Mouse (Mus musculus) midbrain, embryonic 11.5 days (tissue): Measurements from ENCODE around the gene Ctsc. TPM values are rescaled to one million over a fixed set of nuclear protein-coding genes. Genes with fewer than 3 reads are reported as not detected.
A peak's percentile ranks its signal among the peaks of the same experiment; 100 is the strongest.
"Not testable (repeated sequence)": the region's sequence is repeated elsewhere in the genome, so short reads cannot be mapped to it uniquely, and the experiment has no call there.

Experiments used
- ATAC-seq: fragments of 200-750 bp; cut with Nextera tagmentation; 2 replicates; pipeline ENCODE4 v1.8.0; 2017; ENCODE audit warnings: moderate TSS enrichment, moderate library complexity; ENCODE audit not compliant: low FRiP score
- DNase-seq: peaks from one replicate; pipeline ENCODE4 v3.0.0; 2015; ENCODE audit warnings: low spot score; ENCODE audit errors: missing footprints
- H3K27ac ChIP-seq: fragments of 300-500 bp; sonication (generic); 2 replicates; pipeline ENCODE4 v1.5.1; 2014; ENCODE audit warnings: low read depth, low read length
- H3K27me3 ChIP-seq: fragments of 300-500 bp; sonication (generic); 2 replicates; pipeline ENCODE4 v1.6.1; 2014; ENCODE audit warnings: mild to moderate bottlenecking, low read length, moderate library complexity, mixed read lengths; ENCODE audit not compliant: control insufficient read depth, insufficient read depth
- H3K36me3 ChIP-seq: fragments of 300-500 bp; sonication (generic); 2 replicates; pipeline ENCODE4 v1.6.1; 2014; ENCODE audit warnings: mild to moderate bottlenecking, low read length, moderate library complexity, mixed read lengths; ENCODE audit not compliant: control insufficient read depth, insufficient read depth
- H3K4me1 ChIP-seq: fragments of 300-500 bp; sonication (generic); 2 replicates; pipeline ENCODE4 v1.6.1; 2014; ENCODE audit warnings: low read length; ENCODE audit not compliant: control insufficient read depth, insufficient read depth
- H3K4me2 ChIP-seq: fragments of 300-500 bp; sonication (generic); 2 replicates; pipeline ENCODE4 v1.6.1; 2014; ENCODE audit warnings: mild to moderate bottlenecking, moderate library complexity
- H3K4me3 ChIP-seq: fragments of 300-500 bp; sonication (generic); 2 replicates; pipeline ENCODE4 v1.5.1; 2014; ENCODE audit warnings: low read depth, low read length
- H3K9ac ChIP-seq: fragments of 300-500 bp; sonication (generic); 2 replicates; pipeline ENCODE4 v1.6.1; 2014; ENCODE audit warnings: low read length
- H3K9me3 ChIP-seq: fragments of 300-500 bp; sonication (generic); 2 replicates; pipeline ENCODE4 v1.6.1; 2016; ENCODE audit warnings: low read length; ENCODE audit not compliant: control insufficient read depth
- WGBS: fragments of 180-500 bp; shearing (Covaris S2); extraction: QIAGEN DNeasy Blood & Tissue Kit; methylation state at CpG from one replicate; pipeline ENCODE4 v1.1.7; 2014; 5-methylcytosine and 5-hydroxymethylcytosine counted together
- polyA plus RNA-seq: library from polyadenylated mRNA; unstranded; fragments of >200 nt; fragmentation: Nextera tagmentation; extraction: Ambion mirVana; gene quantifications from 2 replicates; pipeline ENCODE4 v1.2.1, GENCODE M21; 2014

Ctsc gene
- 20.0 and 22.8 TPM in 2 replicates for polyA plus RNA-seq

GRCm38 (mm10) chr7:88277858-88278627, at the start of gene Ctsc:
Ctsc (plus strand) TSS chr7:88278085.
- peaks cover 10% of the 10 kb centered on the region; the same call in 1 of the 2 replicates for H3K4me1 ChIP-seq
- peak; percentile 95 for DNase-seq
- no peaks in the 10 kb centered on the region for H3K36me3 ChIP-seq
- H3K27ac ChIP-seq = no peak within 1 kb of the TSS
- H3K9ac ChIP-seq = peak within 1 kb of the TSS; percentile 57
- 3% methylated on average over 34 of the region's 34 CpGs for WGBS
- peak; percentile 91 for ATAC-seq
- H3K27me3 ChIP-seq = no peaks in the 10 kb centered on the region
- H3K4me3 ChIP-seq = peak within 1 kb of the TSS; percentile 40
- peak within 1 kb of the TSS; percentile 88 for H3K4me2 ChIP-seq
- no peaks in the 10 kb centered on the region for H3K9me3 ChIP-seq

DNA sequence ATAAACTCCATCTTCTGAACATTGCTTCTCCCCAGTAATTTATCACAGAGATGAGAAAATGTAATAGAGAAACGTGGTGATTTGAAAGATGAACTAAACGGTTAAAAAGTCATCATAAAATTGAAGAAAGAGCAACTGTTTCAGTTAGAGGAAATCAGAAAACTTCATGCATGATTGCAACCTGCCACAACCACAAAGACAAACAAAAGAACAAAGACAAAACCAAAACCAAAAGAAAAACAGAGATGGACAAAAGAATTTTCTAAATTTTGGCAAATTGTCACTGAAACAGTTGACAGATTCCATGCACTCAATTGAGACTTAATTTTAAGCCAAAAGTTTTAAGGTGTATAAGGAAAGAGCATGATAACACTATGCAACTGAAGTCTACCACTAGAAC, 48.8 kb upstream of the Ctsc start:
- WGBS = 76% methylated on average over 2 of the region's 2 CpGs
- H3K9me3 ChIP-seq = no peaks in the 10 kb centered on the region
- H3K27ac ChIP-seq = no peak overlapping the region
- H3K27me3 ChIP-seq = no peaks in the 10 kb centered on the region
- H3K36me3 ChIP-seq = no peaks in the 10 kb centered on the region
- H3K4me3 ChIP-seq = no peak overlapping the region
- no peak overlapping the region for H3K9ac ChIP-seq
- DNase-seq (no peak), ATAC-seq (no peak)
- H3K4me2 ChIP-seq = no peak overlapping the region
- H3K4me1 ChIP-seq = no peaks in the 10 kb centered on the region

- 89% methylated on average over 4 of the region's 4 CpGs for WGBS
- H3K9ac ChIP-seq = no peak overlapping the region
Measured at GRCm38 (mm10) chr7:88230121-88230520, 47.8 kb upstream of the Ctsc start.

GRCm38 (mm10) chr7:88230756-88231522, 46.9 kb upstream of the Ctsc start:
- Histone ChIP-seq H3K9me3 (no peaks in the 10 kb centered on the region), H3K4me3 (no peak overlapping the region), H3K27ac (no peak overlapping the region), H3K4me1 (no peaks in the 10 kb centered on the region), H3K27me3 (no peaks in the 10 kb centered on the region), H3K4me2 (no peak overlapping the region), H3K9ac (no peak overlapping the region), H3K36me3 (no peaks in the 10 kb centered on the region)
- 92% methylated on average over 7 of the region's 7 CpGs for whole genome bisulfite sequencing
- no peak for ATAC-seq
- DNase-seq = no peak

More at GRCm38 (mm10) chr7:88230121-88230520, 47.8 kb upstream of the Ctsc start:
- Histone ChIP-seq H3K4me2 (no peak overlapping the region), H3K9me3 (no peaks in the 10 kb centered on the region), H3K4me1 (no peaks in the 10 kb centered on the region), H3K36me3 (no peaks in the 10 kb centered on the region), H3K27ac (no peak overlapping the region), H3K4me3 (no peak overlapping the region), H3K27me3 (no peaks in the 10 kb centered on the region)
- no peak for ATAC-seq
- DNase-seq = no peak

- H3K4me1 ChIP-seq = no peaks in the 10 kb centered on the region
- WGBS = 82% methylated on average over 3 of the region's 3 CpGs
- DNase-seq = no peak
- no peak overlapping the region for H3K9ac ChIP-seq
- H3K9me3 ChIP-seq = no peaks in the 10 kb centered on the region
- no peaks in the 10 kb centered on the region for H3K36me3 ChIP-seq
- no peaks in the 10 kb centered on the region for H3K27me3 ChIP-seq
- H3K4me3 ChIP-seq = no peak overlapping the region
- no peak for ATAC-seq
- no peak overlapping the region for H3K4me2 ChIP-seq
- H3K27ac ChIP-seq = no peak overlapping the region
Measured at GRCm38 (mm10) chr7:88243059-88243458, 34.8 kb upstream of the Ctsc start.

GRCm38 (mm10) chr7:88244462-88244861, 33.4 kb upstream of the Ctsc start:
- H3K4me3 ChIP-seq = no peak overlapping the region
- H3K27me3 ChIP-seq = no peaks in the 10 kb centered on the region
- no peaks in the 10 kb centered on the region for H3K9me3 ChIP-seq
- no peak overlapping the region for H3K4me2 ChIP-seq
- no peak overlapping the region for H3K27ac ChIP-seq
- ATAC-seq (no peak), DNase-seq (no peak)
- H3K9ac ChIP-seq = no peak overlapping the region
- no peaks in the 10 kb centered on the region for H3K4me1 ChIP-seq
- no peaks in the 10 kb centered on the region for H3K36me3 ChIP-seq

DNA sequence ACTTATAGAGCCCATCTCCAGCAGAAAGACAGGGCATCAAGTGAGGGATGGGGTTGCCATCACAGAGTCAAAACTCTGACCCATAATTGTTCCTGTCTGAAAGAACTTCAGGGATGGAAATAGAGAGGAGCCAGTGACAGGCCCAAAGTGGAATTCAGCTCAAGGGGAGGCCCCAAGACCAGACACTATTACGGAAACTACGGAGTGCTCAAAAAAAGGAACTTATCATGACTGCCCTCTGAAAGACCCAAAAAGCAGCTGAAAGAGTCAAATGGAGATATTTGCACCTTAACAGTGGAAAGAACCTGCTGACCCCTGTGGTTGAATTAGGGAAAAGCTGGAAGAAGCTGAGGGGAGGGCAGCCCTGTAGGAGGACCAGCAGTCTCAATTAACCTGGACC, 27.5 kb upstream of the Ctsc start:
- not testable (repeated sequence) for H3K4me1 ChIP-seq, ATAC-seq, H3K36me3 ChIP-seq, H3K27ac ChIP-seq, DNase-seq, H3K27me3 ChIP-seq, H3K4me3 ChIP-seq, H3K9ac ChIP-seq, H3K4me2 ChIP-seq, H3K9me3 ChIP-seq
- WGBS = 88% methylated on average over 2 of the region's 2 CpGs

GRCm38 (mm10) chr7:88251535-88251934, 26.4 kb upstream of the Ctsc start:
- WGBS = 48% methylated on average over 1 of the region's 1 CpGs
- no peak overlapping the region for H3K4me2 ChIP-seq
- H3K27ac ChIP-seq = no peak overlapping the region
- H3K9me3 ChIP-seq = no peaks in the 10 kb centered on the region
- H3K36me3 ChIP-seq = no peaks in the 10 kb centered on the region
- H3K4me1 ChIP-seq = no peaks in the 10 kb centered on the region
- H3K4me3 ChIP-seq = no peak overlapping the region
- DNase-seq (no peak), ATAC-seq (no peak)
- H3K27me3 ChIP-seq = no peaks in the 10 kb centered on the region
- no peak overlapping the region for H3K9ac ChIP-seq

DNA sequence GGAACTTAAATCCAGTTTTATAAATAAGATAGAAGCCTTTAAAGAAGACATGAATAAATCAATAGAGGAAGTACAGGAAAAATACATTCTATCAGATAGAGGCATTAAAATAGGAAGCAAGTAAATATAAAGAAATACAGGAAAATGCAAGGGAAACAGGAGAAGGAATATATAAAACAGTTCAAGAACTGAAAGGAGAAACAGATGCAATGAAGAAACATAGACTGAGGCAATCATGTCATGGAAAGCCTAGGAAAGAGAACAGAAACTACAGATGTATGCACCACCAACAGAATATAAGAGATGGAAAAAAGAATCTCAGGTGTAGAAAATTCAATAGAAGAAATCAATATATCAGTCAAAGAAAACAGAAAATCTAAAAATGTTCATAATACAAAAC, 25.8 kb upstream of the Ctsc start:
- H3K4me1 ChIP-seq = no peaks in the 10 kb centered on the region
- no peak overlapping the region for H3K9ac ChIP-seq
- H3K27ac ChIP-seq = no peak overlapping the region
- no peaks in the 10 kb centered on the region for H3K9me3 ChIP-seq
- no peak overlapping the region for H3K4me3 ChIP-seq
- no peaks in the 10 kb centered on the region for H3K27me3 ChIP-seq
- no peak for ATAC-seq
- no peak for DNase-seq
- H3K36me3 ChIP-seq = no peaks in the 10 kb centered on the region
- no peak overlapping the region for H3K4me2 ChIP-seq
